Mouse (Mus musculus) neural tube, embryonic 10.5 days (tissue): Measurements from ENCODE around the gene Fam107b.

ENCODE experiments used
- DNase-seq: peaks from one replicate; pipeline ENCODE4 v3.0.0-alpha.2; 2017; ENCODE audit warnings: low spot score; ENCODE audit errors: extremely low spot score

The Fam107b gene

DNA sequence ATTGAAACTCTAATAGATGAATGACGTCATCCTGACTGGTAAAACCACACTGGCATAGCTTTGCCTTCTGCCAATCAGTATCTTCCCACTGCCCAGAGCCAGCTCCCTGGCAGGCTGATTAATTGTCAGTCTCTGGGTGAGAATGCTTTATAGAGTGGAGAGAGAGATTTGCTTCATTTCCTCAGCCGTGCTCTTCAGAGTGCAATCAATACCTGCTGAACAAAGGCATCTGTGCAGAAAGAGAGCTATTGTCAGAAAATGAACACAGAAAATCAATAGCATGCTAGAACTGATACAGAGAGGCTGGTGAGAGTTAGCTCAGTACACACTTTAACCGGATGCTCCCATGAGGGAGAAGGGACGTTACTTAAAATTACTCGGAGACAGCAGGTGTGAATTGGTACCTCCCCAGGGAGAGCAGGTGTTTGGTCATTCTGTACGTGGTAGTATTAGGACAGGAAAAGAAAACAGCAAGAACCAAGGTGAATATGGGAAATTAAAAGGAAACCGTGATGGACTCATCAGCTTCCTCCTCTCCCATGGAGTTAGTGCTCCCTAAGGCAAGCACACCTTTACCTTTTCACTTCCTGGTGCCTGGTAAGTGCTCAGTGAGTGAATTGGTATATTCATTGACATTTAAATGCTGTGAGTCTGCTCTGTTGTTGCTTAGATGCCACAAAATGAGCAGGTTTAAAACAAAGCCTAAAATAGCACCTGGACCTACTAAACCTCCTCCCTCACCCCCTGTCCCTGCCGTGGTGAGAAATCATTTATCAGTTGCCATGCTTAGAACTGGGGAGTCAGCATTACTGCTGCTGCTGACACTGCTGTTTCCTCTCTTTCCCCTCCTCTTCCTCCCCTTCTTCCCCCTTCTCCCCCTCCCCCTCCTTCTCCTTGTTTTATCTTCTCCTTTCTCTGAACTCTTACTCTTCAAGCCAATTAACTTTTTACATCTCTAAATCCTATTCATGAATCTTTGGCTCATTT is 38.9 kb downstream of the Fam107b start:
- no peak for DNase-seq

DNA sequence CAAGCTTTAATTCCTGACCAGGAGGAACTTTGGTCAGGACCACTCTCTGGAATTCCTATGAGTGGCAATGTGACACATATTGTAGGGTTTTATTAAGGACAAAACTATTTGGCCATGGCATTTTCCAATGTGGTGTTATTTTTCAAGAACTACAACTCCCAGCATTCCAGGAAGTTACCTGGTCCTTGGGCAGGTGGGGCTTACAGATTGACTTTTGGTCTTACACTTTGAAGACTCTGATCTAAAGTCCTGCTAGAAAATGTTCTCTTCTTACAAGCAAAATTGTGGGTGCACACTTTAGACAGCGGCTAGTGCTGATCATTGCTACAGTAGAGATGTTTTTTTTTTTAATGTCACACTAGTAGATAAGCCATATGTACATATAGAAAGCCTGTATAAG is 48.2 kb downstream of the Fam107b start:
- DNase-seq = no peak

DNA sequence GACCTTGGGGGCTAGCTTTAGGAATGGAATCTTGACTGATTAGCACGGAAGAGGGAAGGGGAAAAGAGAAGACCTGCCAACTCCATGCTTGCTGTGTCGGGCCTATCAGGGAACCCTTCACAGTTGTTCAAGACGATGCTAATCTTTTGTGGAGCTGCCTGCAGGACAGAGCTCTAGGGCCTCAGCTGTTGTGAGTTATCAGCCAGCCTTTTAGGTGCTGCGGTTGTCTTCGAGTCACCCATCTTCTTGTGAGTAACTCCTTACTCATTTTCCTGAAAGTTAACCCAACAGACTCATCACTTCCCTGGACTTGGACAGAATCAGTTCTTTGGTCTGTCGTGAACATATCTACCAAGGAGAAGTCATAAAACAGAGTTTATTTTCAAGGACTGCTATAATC is 51.3 kb downstream of the Fam107b start:
- no peak for DNase-seq

DNA sequence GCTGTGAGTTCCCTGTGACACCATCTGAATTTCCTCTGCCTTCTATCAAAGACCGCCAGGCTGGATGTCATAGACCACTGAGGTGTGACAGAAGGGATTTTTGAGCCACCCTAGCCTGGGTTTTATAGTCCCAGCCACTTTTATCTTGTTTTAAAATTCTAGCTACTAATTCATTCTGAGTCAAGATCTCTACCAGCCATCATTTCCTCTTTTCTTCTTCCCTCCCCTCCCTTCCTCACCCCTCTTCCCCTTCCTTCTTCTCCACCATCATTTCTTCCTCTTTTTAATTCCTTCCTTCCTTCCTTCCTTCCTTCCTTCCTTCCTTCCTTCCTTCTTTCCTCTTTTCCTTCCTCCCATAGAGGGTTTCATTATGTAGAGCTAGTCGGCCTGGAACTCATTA is 51.9 kb downstream of the Fam107b start:
- no peak for DNase-seq

DNA sequence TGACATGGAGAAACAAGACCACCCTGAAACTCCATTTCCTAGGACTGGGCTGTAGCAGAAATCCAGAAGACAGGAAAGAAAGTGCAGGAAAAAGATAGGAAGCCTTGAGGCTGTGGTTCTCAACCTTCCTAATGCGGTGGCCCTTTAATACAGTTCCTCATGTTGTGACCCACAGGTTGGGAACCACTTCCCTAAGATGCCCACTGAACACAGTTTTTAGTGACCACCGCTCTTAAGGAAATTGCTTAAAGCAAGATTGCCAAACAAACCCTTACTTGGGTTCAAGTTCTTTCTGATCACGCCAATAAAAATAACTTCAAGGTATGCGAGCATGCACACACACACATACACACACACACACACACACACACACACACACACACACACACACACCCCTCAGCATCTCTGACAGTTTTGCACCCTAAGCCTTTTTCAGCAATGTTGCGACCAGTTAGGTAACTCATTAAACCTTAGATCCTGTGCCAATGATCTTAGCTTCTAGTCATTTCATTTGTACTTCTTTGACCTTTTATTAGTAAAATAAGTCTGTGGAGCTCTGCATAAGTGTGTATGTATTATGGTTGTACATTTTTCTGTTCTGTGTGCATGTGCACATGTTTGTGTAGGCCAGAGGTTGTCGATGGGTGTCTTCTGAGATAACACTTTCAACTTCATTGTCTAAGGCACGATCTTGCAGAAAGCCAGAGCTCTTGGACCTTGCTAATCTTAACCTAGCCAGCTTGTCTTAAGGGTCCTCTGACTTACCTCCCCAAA is 53.1 kb downstream of the Fam107b start:
- DNase-seq = no peak

DNA sequence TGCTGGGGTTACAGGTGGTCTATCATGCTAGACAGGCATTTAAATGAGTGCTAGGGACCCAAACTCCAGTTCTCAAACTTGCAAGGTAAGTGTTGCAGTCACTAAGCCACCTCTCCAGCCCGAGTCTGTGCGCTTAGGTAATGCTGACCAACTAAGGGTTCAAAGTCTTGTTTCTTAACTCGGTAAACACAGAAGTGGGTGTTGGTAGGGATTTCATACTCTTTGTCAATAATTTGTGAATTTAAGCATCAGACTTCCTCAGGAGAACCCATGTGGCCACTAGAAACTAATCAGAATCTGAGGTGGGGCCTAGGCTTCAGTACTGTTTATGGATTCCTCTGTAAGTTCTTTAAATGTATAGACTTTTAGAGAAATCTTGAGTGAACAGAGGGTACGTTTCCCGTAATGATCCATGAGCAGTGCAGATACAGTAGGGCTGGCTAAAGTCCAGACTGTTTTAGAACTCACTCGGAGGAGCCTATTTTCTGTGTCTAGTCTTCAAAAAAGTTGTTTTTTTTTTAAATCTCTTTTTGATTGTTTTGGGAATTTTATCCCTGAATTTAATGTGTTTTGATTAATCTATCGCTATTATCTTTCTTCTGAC is 53.8 kb downstream of the Fam107b start:
- DNase-seq = no peak

DNA sequence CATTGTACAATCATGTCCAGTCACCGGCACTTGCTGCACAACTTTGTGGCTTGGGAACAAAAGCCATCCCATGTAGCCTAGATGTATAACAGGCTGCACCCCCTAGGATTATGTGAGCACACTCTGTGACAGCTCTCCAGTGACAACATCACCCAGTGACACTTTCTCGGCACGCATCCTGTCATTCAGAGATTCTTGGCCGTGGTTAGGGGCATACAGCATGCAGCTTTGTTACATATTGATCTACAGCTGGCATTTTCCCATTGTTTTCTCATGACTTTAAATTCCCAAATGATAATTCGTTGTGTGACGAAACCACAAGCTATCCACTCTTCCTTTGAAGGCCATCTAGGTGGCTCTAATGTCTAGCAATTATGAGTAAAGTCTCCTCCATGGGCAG is 58.8 kb downstream of the Fam107b start:
- DNase-seq = no peak

DNA sequence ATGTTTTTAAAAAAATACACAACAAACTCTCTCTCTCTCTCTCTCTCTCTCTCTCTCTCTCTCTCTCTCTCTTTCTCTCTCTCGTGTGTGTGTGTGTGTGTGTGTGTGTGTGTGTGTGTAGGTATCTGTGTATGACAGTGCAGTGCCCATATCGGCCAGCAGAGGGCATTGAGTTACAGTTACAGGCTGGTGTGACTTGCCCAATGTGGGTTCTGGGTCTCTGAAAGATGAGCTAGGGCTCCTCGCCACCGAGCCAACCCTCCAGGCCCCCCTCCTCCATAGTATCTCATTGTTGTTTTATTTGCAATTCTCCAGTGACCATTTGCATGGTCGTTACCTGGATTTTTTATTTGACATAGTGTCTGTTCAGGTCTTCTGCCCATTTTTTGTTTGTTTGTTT is 59.5 kb downstream of the Fam107b start:
- DNase-seq = no peak

DNA sequence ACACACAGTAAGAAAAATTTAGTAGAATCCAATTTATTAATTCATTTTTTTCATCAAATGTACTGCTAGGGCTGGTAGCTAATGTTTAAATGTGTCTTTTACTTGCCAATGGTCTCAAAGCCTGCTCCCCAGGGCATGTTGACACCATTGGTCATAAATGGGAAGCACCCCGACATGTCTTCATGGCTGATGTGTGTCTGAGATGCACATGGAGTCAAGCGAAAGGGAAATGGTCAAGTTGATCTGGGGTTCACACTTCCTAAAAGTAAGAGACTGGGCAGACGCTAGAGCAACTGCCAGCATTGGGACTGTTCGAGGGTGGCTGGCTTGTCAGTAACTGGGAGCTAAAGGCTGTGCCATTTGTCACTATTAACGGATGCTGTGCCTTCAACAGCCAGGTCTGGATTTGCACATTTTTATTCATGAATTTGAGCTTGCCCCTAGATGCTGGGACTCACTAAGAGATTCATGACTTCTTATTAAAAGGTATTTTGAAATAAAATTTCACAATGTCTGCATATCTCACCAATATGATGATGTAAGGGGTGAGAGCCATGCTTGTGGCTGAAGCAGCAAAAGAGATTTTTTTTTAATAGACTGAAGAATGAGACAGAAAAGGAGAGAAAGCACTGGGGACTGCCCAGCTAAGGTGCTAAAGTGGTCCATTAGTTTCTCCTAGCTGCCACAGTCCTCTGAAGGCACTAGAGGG is 60.6 kb downstream of the Fam107b start:
- no peak for DNase-seq

DNA sequence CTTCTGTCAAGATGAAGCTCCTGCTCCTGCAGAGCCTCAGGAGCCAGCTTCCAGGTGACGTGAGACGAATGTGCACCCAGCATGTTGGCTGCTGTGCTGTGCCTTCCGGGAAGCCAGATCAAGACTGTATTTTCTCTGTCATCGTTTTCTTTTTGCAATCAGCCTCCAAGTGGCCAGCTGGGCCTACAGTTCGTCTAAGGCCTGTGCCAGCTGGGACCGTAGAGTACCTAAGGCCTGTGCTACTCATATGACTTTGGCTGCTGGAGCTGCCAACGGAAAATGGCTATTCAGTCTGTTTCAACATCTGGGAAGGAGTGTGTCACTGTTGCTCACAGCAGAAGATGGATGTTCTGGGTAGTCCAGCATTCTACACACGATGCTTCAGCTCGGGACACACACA is 62.8 kb downstream of the Fam107b start:
- DNase-seq = no peak

DNA sequence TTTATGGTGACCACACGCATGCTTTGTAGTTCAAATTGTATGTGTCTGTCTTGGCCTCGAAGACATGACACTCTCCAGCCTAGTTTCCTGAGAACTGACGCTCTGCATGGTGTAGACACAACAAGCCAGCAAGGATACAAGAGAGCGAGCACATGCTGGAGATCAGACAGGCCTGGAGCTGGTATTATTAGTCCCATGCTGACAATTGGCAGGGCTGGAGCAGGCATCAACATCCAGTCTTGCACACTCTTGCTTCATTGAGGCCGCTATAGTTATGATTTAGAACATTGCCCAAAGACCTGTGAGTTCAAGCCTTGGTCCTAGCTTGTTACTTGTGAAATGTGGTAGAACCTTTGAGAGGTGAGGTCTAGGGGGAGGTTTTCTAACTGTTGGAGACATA is 66.5 kb downstream of the Fam107b start:
- no peak for DNase-seq

DNA sequence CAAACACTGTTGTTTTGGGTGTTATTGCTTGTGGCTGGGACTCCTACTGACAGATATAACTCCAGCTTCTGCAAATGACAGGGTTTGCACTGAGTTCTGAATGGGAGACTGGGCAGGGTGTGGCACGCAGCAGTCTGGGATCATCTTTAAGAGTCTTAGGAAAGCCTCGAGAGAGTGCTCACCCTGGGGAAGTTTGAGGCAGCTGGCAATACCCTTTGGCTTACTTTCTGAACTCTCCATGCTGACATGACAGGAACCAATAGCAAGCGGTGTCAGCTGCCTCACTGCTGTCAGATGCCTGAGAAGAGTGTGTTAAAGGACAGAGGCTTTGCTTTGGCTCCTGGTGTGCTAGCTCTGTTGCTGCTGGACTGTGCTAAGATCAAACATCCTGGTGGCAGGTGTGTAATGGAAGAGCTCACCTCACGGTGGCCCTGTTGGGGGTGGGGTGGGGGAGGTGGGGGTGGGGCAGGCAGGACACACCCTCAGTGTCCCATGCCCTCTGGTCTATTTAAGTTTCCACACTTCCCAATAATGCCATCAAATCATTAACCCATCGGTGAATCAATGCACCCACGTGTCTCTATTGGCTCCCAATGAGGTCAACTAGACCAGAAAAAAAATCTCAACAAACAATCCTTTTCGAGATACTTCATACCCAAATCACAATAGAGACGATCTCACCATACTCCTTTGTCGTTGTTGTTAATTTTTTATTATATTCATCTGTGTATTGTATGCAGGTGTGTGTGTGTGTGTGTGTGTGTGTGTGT is 70.9 kb downstream of the Fam107b start:
- DNase-seq = no peak

DNA sequence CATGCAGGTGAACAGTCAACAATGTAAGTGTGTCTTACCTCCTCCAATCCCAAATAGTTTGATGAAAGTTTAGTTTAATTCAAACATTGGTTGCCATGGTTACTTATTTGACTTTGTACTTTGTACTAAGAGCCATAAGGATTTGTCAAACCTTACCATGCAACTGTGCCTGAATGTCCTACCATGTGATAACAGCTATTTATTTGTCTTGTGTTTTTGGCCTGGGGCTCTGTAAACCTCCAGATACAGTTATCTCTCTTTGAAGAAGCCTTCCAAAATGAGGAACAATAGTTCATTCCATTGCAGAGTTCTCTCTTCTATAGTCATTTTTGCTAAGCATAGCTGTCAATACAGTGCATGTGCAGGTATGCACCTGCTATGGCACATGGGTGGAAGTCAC is 72.7 kb downstream of the Fam107b start:
- no peak for DNase-seq

DNA sequence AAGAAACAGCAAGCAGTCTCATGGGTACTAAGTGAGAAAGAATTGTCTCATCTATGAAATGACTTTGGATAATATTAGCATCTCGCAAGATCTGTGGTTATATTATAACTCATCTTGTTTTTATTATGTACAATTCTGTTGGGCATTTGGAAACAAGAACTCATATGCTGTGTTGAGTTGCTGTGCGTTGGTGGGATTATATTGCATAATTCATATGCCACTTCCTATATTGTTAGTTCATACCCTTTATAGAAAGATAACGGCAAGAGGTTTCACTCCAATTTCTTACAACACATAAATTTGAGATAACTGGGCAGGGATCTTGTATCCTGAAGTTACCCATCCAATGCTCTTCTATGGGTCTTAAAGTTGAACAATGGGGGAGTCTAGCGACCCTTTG is 75.5 kb downstream of the Fam107b start:
- no peak for DNase-seq

DNA sequence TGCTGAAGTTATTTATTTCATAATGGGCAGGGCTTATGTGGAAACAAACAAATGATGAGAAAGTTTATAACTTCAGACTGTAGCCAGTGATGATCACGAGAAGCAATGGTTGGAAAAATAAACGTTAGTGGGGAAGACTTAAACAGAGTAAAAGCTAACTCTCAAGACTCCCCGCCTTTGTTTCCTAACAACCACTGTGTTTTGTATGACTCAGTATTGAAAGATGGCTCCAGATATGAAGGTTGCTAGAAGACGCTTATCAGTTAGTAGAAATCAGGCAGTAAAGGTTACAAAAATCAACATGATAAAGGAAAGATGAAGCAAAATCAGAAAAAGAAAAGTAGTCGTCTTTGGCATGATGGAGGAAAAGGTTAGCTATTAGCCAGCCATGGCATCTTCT is 78.9 kb downstream of the Fam107b start:
- no peak for DNase-seq

DNA sequence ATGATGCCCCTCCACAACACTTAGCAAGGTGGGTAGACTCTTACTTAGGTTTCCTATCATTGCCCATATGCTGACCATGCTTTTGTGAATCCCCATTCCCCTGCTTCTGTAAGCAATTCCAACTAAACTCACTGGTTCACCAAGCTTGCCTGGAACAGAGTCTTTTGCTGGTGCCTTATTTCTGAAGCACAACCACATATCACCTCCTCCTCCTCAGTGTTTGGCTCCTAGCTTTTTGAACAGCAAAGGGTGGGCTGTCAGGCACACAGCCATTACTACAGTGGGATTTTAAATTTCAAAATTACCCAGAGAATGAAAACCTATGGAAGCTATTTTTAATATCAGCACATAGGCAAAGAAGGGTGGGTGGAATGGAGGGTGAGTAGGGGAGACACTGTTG is 84.3 kb downstream of the Fam107b start:
- DNase-seq = no peak

DNA sequence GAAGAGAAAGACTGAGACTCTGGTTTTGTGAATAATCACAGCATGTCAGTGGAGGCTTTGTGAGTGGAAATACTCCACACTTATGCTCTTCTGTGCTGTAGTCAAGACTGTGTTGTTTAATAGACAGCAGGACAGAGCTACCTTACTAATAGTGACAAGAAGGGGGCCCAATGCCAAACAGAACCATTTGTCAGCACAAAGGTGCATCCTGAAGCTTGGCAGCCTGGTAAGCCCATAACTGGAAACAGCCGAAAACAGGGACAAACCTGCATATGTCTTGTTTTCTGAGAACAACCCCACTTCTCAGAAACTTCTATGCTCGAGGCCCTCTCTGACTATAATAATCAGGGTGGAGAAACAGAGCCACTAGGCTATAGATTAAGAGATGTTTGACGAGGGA is 85.8 kb downstream of the Fam107b start:
- DNase-seq = no peak

DNA sequence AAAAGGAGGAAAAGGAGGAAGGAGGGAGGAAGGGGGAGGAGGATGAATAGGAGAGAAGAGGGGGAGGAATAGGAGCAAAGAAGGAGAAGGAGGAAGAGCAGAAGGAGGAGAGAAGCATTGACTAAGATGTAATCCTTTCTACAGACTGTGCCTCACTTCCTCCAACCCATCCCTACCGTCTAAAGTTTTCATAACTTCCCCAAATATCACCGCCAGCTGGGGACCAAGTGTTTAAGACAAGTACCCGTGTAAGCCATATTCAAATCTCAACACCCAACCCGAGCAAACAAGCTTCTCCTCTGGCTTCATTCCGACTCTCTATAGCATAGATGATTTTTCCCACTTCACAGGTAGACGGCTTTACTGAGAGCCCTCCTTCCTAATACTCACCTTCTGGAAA is 86.5 kb downstream of the Fam107b start:
- no peak for DNase-seq

DNA sequence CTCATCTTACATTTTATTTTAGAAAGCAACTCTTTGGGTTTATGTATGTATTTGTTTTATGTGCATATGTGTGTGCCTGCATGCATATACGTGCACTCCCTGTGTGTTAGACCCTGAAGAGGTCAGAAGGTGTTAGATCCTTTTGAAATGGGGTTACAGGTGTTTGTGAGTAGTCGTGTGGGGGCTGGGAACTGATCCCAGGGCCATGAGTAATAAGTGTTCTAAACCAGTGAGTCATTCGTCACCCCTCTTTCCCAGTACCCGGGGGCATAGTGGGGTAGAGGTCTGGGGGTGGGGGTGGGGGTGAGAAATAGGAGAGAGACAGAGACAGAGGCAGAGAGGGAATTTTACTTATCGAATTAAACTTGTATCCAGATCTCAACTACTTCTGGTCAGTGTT is 87.1 kb downstream of the Fam107b start:
- DNase-seq = no peak

DNA sequence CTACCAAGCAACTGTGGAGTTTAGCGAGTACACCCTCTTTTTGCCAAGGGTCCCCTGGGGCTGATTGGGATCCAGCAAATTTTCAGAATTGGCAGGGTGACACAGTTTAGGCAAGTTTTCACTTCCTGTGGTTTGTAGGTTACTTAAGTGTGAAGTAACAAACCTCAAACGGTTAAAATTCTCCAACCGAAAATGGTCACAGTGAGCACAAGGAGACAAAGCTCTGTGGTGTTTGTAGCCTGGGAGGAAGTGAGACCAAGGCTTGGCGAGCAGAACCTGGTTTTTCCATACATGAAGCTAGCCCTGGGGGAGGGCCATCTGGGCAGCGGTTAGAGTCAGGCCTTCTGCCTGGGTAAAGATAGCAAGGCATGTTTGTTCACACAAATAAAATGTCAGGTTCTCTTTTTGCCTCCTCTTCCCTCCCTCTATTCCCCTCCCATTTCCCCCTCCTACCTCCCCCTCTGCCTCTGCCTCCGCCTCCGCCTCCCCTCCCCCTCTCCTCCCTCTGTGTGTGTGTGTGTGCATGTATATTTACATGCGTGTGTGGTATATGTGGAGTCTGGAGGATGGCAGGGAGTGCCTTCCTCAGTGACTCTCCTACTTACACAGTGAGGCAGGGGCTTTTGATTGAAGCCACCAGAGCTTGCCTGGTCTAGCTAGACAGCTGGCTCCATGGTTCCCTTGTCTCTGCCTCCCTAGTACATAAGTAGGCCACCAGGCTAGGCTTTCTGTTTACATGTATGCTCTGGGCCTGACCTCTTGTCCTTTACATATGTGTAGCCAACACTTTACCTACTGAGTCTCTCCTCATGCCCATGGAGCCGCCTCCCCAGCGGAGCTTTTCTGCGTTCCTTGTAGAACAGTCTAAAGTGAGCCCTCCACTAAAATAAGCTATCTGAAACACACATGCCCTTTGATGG is 87.8 kb downstream of the Fam107b start:
- no peak for DNase-seq
